Mouse (Mus musculus): ENCODE data around the gene Scamp3.

DNA sequence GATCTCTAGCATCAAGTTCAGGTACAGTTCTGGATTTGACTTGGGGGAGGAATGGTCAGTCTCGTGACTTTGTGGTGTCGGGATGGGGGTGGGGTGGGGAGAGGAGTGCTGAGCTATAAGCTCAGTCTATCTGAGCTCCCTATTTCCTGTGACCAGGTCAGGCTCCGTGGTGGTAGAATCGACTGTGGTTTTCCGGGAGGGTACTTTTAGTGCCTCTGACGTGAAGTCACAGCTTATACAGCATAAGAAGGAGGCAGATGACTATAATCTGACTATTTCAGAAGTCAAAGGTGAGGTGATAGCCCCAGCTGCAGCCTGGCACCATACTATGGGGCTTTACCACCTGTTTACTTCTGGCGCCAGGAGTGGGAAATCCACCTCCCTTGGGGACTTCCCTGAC is 54.1 kb downstream of the Scamp3 start:
- TF ChIP-seq CTCF (IDR thresholded peaks at IDR 0.05; ENCODE audit: control insufficient read depth, insufficient read depth, insufficient replicate concordance, low read depth, low read length) = no peak
- no peak for TF ChIP-seq POLR2A (IDR thresholded peaks at IDR 0.05; ENCODE audit: control insufficient read depth, low read depth, low read length)
